ENCODE assay signal across 9 mouse cellular contexts in the genomic region with DNA sequence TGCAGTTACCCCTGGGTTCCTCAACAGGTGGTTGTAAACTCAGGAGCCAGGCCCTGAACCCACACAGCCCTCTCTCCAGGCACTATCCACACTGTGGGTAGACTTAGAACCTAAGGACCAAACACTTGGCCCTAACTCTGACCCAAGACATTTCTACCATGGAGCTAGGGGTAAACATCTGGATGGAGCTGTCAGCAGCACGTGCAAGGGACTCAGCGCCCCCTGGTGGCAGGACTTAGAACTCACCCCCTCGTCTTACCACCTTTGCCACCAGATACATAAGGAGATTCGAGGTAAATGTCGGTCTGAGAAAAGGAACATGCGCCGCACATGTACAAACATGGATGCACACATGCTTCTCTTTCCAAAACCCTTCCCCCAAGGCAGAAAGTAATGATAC. TPM values are rescaled to one million over a fixed set of nuclear protein-coding genes. Genes with fewer than 3 reads are reported as not detected.
DNase-seq lines count a peak whose midpoint lies in the region; ATAC-seq lines count a peak whose summit lies in the region.
"Had no signal": no experiment of that assay in that cellular context is flagged by ENCODE, and none has a peak within 500 bp of the region (broad histone marks: within the 10 kb centered on the region; RNA-seq: fewer than 3 reads in every experiment).

No protein-coding gene starts in this region.

- DNase-seq in frontal cortex, adult 2 months (ENCODE audit: extremely low spot score in 1 of 2, low spot score in 1 of 2) = peak; percentile 7 to 63
- DNase-seq in B cell, adult 2 months = peak; percentile 76 to 78
- peak; percentile 84 for DNase-seq in adrenal gland, postnatal 10 days
- DNase-seq in gastrocnemius, postnatal 10 days = peak; percentile 74
- DNase-seq in limb, embryonic 10.5 days (ENCODE audit: low spot score) = peak; percentile 79
- peak; percentile 64 for DNase-seq in retina, postnatal 1 day
- DNase-seq in urinary bladder, postnatal 25 days (ENCODE audit: low spot score) = peak; percentile 69

- no peak for ATAC-seq in frontal cortex, adult (ENCODE audit: low TSS enrichment)

- H3K36me3 ChIP-seq in limb, embryonic 10.5 days = no peaks in the 10 kb centered on the region
- H3K36me3 ChIP-seq: liver, embryonic 15.5 days had no signal

- no peak overlapping the region for H3K27ac ChIP-seq in limb, embryonic 10.5 days
- H3K27ac ChIP-seq: liver, embryonic 15.5 days had no signal

- WGBS in limb, embryonic 10.5 days = 48% methylated on average over 7 of the region's 7 CpGs

- H3K4me3 ChIP-seq in limb, embryonic 10.5 days = no peak overlapping the region
- H3K4me3 ChIP-seq: liver, embryonic 15.5 days had no signal

- peaks cover 51% of the 10 kb centered on the region for H3K27me3 ChIP-seq in limb, embryonic 10.5 days (ENCODE audit: low read depth, poor library complexity, severe bottlenecking)

- H3K9me3 ChIP-seq in limb, embryonic 10.5 days (replicated peaks) = peaks cover 5% of the 10 kb centered on the region; the same call in 1 of the 2 replicates
- H3K9me3 ChIP-seq: liver, embryonic 15.5 days had no signal

- peaks cover 27% of the 10 kb centered on the region for H3K4me1 ChIP-seq in limb, embryonic 10.5 days

RNA-seq across cellular contexts. Expression of a gene that starts 20.9 kb away (rescaled TPM):
- polyA plus RNA-seq in frontal cortex, adult 2 months (2012; rRNA removed) = not detected in 2 replicates
- total RNA-seq in adrenal gland, postnatal 10 days (2021) = not detected
- not detected for total RNA-seq in gastrocnemius, postnatal 10 days (2021)
- polyA plus RNA-seq in limb, embryonic 10.5 days (2016; fragmentation: Nextera tagmentation; extraction: Ambion mirVana) = not detected in 2 replicates
- polyA plus RNA-seq: liver, embryonic 15.5 days had no signal

RNA-seq across cellular contexts. Expression of a gene that starts 28.3 kb away (rescaled TPM):
- polyA plus RNA-seq in frontal cortex, adult 2 months (2012; rRNA removed) = 2.8 and 2.9 TPM in 2 replicates
- total RNA-seq in adrenal gland, postnatal 10 days (2021) = not detected
- not detected for total RNA-seq in gastrocnemius, postnatal 10 days (2021)
- polyA plus RNA-seq in limb, embryonic 10.5 days (2016; fragmentation: Nextera tagmentation; extraction: Ambion mirVana) = not detected in 2 replicates
- polyA plus RNA-seq: liver, embryonic 15.5 days had no signal
